Comparison of ENCODE assay signal across 12 mouse cellular contexts in the genomic region with DNA sequence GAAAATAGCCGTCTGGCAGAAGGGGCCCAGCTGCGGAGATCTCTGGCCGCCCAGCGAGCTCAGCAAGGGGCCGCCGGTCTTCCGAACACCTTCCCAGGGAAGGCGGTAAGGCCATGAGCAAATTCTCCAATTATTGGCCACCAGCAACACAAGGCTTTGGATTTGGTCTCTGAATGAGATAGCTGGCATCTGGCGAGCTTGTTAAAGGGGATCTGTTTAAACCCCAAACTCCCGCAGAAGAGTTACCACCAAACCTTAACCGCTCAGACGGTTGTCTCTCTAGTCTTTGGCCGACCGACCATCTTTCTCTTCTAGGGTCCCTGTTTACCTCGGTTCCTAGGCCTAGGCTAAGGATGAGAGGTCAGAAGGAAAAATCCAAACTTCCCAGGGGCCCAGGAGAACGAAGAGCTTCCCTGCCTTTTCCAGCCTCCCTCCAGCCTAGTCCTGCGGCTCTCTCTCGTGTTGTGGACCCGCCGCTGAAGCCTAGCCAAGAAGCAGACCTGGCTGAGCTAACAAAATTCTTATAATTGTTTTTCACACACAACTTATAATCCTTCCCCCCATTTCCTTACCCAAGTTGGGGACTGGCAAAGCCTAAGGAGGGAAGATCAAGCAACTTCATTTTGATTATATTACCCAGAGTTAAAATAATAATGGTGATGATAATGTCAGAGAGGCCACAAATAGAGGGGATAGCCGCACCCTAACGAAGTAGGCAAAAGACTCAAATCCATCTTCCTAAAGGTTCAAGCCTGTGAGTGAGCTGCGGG. TPM values are rescaled to one million over a fixed set of nuclear protein-coding genes. Genes with fewer than 3 reads are reported as not detected.
DNase-seq lines count a peak whose midpoint lies in the region; ATAC-seq lines count a peak whose summit lies in the region.
"Had no signal": no experiment of that assay in that cellular context is flagged by ENCODE, and none has a peak within 500 bp of the region (broad histone marks: within the 10 kb centered on the region; RNA-seq: fewer than 3 reads in every experiment).

No protein-coding gene starts in this region.

- no peak for ATAC-seq in kidney, embryonic 14.5 days (ENCODE audit: low FRiP score, low TSS enrichment)
- no peak for ATAC-seq in hindbrain, embryonic 12.5 days (ENCODE audit: low FRiP score)
- no peak for ATAC-seq in intestine, embryonic 14.5 days (replicated peaks; ENCODE audit: low FRiP score, low TSS enrichment, low read depth)
- no peak for ATAC-seq in neural tube, embryonic 11.5 days (ENCODE audit: insufficient read depth, low FRiP score, low TSS enrichment)
- ATAC-seq in megakaryocyte progenitor cell, adult 5-6 weeks (replicated peaks; ENCODE audit: poor library complexity) = no peak
- ATAC-seq in liver, embryonic 11.5 days (replicated peaks; ENCODE audit: low FRiP score) = no peak
- ATAC-seq: midbrain, embryonic 16.5 days had no signal

- H3K9me3 ChIP-seq in kidney, embryonic 14.5 days (ENCODE audit: control insufficient read depth, low read length) = no peaks in the 10 kb centered on the region
- no peaks in the 10 kb centered on the region for H3K9me3 ChIP-seq in hindbrain, embryonic 12.5 days (replicated peaks)
- H3K9me3 ChIP-seq in intestine, embryonic 14.5 days (ENCODE audit: control insufficient read depth, low read length) = no peaks in the 10 kb centered on the region
- H3K9me3 ChIP-seq in neural tube, embryonic 11.5 days (ENCODE audit: control insufficient read depth, low read length) = no peaks in the 10 kb centered on the region
- H3K9me3 ChIP-seq in liver, embryonic 11.5 days (ENCODE audit: control insufficient read depth, low read length) = no peaks in the 10 kb centered on the region

- peak overlapping the region; percentile 53 for H3K4me3 ChIP-seq in kidney, embryonic 14.5 days (ENCODE audit: low read length)
- peak overlapping the region; percentile 36 for H3K4me3 ChIP-seq in hindbrain, embryonic 12.5 days
- H3K4me3 ChIP-seq in intestine, embryonic 14.5 days (ENCODE audit: low read depth, low read length) = peak overlapping the region; percentile 22
- peak overlapping the region; percentile 96 for H3K4me3 ChIP-seq in neural tube, embryonic 11.5 days (ENCODE audit: low read depth, low read length)
- H3K4me3 ChIP-seq in liver, embryonic 11.5 days (ENCODE audit: low read depth, low read length) = no peak overlapping the region; the same call in 1 of the 2 replicates

- H3K4me1 ChIP-seq in kidney, embryonic 14.5 days (ENCODE audit: control insufficient read depth, insufficient read depth, low read length) = peaks cover 55% of the 10 kb centered on the region
- H3K4me1 ChIP-seq in hindbrain, embryonic 12.5 days = peaks cover 3% of the 10 kb centered on the region; the same call in 1 of the 2 replicates
- H3K4me1 ChIP-seq in intestine, embryonic 14.5 days (replicated peaks; ENCODE audit: control insufficient read depth, insufficient read depth, low read length) = peaks cover 46% of the 10 kb centered on the region
- peaks cover 22% of the 10 kb centered on the region for H3K4me1 ChIP-seq in neural tube, embryonic 11.5 days (ENCODE audit: control insufficient read depth, insufficient read depth, low read length)
- H3K4me1 ChIP-seq in liver, embryonic 11.5 days (replicated peaks; ENCODE audit: control insufficient read depth, insufficient read depth, low read length) = 0 out of 2 replicates have a peak, but pooled peaks cover 6% of the 10 kb centered on the region

- no peak for DNase-seq in kidney, adult 9 months
- DNase-seq in intestine, embryonic 14.5 days (ENCODE audit: low spot score) = no peak
- no peak for DNase-seq in neural tube, embryonic 11.5 days (ENCODE audit: low spot score)
- DNase-seq in left cerebral cortex, postnatal 36 days (ENCODE audit: low spot score in 2 of 2) = no peak
- DNase-seq in liver, embryonic 11.5 days (ENCODE audit: low spot score) = no peak

- peak overlapping the region; percentile 99 for H3K9ac ChIP-seq in kidney, embryonic 14.5 days (ENCODE audit: low read depth, low read length)
- H3K9ac ChIP-seq in hindbrain, embryonic 12.5 days = peak overlapping the region; percentile 6
- peak overlapping the region; percentile 79 for H3K9ac ChIP-seq in intestine, embryonic 14.5 days (ENCODE audit: low read length)
- peak overlapping the region; percentile 100 for H3K9ac ChIP-seq in neural tube, embryonic 11.5 days (ENCODE audit: low read length)
- no peak overlapping the region for H3K9ac ChIP-seq in liver, embryonic 11.5 days (ENCODE audit: low read depth, low read length)

- H3K27ac ChIP-seq in kidney, embryonic 14.5 days (ENCODE audit: low read depth, low read length) = peak overlapping the region; percentile 100
- H3K27ac ChIP-seq in hindbrain, embryonic 12.5 days = peak overlapping the region; percentile 57; the same call in 1 of the 2 replicates
- H3K27ac ChIP-seq in intestine, embryonic 14.5 days (ENCODE audit: low read depth) = peak overlapping the region; percentile 99; the same call in 1 of the 2 replicates
- peak overlapping the region; percentile 100 for H3K27ac ChIP-seq in neural tube, embryonic 11.5 days (ENCODE audit: low read depth, low read length)
- H3K27ac ChIP-seq in liver, embryonic 11.5 days (ENCODE audit: low read depth, low read length) = no peak overlapping the region

- H3K36me3 ChIP-seq in kidney, embryonic 14.5 days (ENCODE audit: control insufficient read depth, insufficient read depth, low read length) = peaks cover 41% of the 10 kb centered on the region
- H3K36me3 ChIP-seq in hindbrain, embryonic 12.5 days = no peaks in the 10 kb centered on the region
- H3K36me3 ChIP-seq in intestine, embryonic 14.5 days (ENCODE audit: control insufficient read depth, insufficient read depth, low read length) = no peaks in the 10 kb centered on the region
- H3K36me3 ChIP-seq in neural tube, embryonic 11.5 days (ENCODE audit: control insufficient read depth, insufficient read depth, low read length) = no peaks in the 10 kb centered on the region; the same call in 1 of the 2 replicates
- no peaks in the 10 kb centered on the region for H3K36me3 ChIP-seq in liver, embryonic 11.5 days (ENCODE audit: control insufficient read depth, insufficient read depth, low read length)

- H3K27me3 ChIP-seq in kidney, embryonic 14.5 days (ENCODE audit: control insufficient read depth, insufficient read depth, low read length) = no peaks in the 10 kb centered on the region
- H3K27me3 ChIP-seq in hindbrain, embryonic 12.5 days = peaks cover 98% of the 10 kb centered on the region
- peaks cover 32% of the 10 kb centered on the region for H3K27me3 ChIP-seq in intestine, embryonic 14.5 days (replicated peaks; ENCODE audit: control insufficient read depth, insufficient read depth, low read length)
- H3K27me3 ChIP-seq in neural tube, embryonic 11.5 days (ENCODE audit: control insufficient read depth, insufficient read depth, low read length) = 0 out of 2 replicates have a peak, but pooled peaks cover 2% of the 10 kb centered on the region
- H3K27me3 ChIP-seq in liver, embryonic 11.5 days (replicated peaks; ENCODE audit: control insufficient read depth, insufficient read depth, low read length) = peaks cover 99% of the 10 kb centered on the region

- peak overlapping the region; percentile 95 for H3K4me2 ChIP-seq in kidney, embryonic 14.5 days (replicated peaks; ENCODE audit: low read depth, low read length)
- H3K4me2 ChIP-seq in hindbrain, embryonic 12.5 days (replicated peaks) = peak overlapping the region; percentile 62
- H3K4me2 ChIP-seq in intestine, embryonic 14.5 days (ENCODE audit: low read length) = peak overlapping the region; percentile 89
- peak overlapping the region; percentile 100 for H3K4me2 ChIP-seq in neural tube, embryonic 11.5 days (ENCODE audit: low read depth)
- H3K4me2 ChIP-seq in liver, embryonic 11.5 days = no peak overlapping the region; the same call in 1 of the 2 replicates

- WGBS in kidney, embryonic 14.5 days = 7% methylated on average over 23 of the region's 23 CpGs
- WGBS in hindbrain, embryonic 12.5 days = 2% methylated on average over 23 of the region's 23 CpGs
- WGBS in intestine, embryonic 14.5 days = 25% methylated on average over 23 of the region's 23 CpGs
- 2% methylated on average over 23 of the region's 23 CpGs for WGBS in neural tube, embryonic 11.5 days
- 24% methylated on average over 23 of the region's 23 CpGs for WGBS in liver, embryonic 11.5 days

- intact Hi-C loops in left cerebral cortex, postnatal 36 days (cut with DNase I) = loop anchor here (10.0 kb wide), 1 partner anchor 242 kb away; no protein-coding TSS in a partner anchor

RNA-seq across cellular contexts. Expression of a gene that starts 0.6 kb away (rescaled TPM):
- 22.1 and 24.3 TPM in 2 replicates for polyA plus RNA-seq in kidney, embryonic 14.5 days (2014; fragmentation: Nextera tagmentation; extraction: Ambion mirVana)
- 74.3 and 126 TPM in 2 replicates for polyA plus RNA-seq in hindbrain, embryonic 12.5 days (2016; fragmentation: Nextera tagmentation; extraction: Ambion mirVana)
- 49.6 and 51.6 TPM in 2 replicates for polyA plus RNA-seq in intestine, embryonic 14.5 days (2014; fragmentation: Nextera tagmentation; extraction: Ambion mirVana)
- polyA plus RNA-seq in neural tube, embryonic 11.5 days (2014; fragmentation: Nextera tagmentation; extraction: Ambion mirVana) = 49.0 and 49.1 TPM in 2 replicates
- total RNA-seq in left cerebral cortex, postnatal 36 days (2021) = not detected
- 0.07 and 0.44 TPM in 2 replicates for total RNA-seq in megakaryocyte progenitor cell, adult 5-6 weeks (2015)
- total RNA-seq in megakaryocyte progenitor cell, adult 5-6 weeks (2017) = 0.14 TPM in 1 of 2 replicates, not detected in the other
- 3.7 and 4.5 TPM in 2 replicates for polyA plus RNA-seq in liver, embryonic 11.5 days (2014; fragmentation: Nextera tagmentation; extraction: Ambion mirVana)
- total RNA-seq: layer of hippocampus, adult 8-10 months; left cerebral cortex, postnatal 4 days had no signal
- polyA plus RNA-seq: midbrain, embryonic 16.5 days had no signal

RNA-seq across cellular contexts. Expression of a gene that starts 10.3 kb away (rescaled TPM):
- 44.1 and 53.1 TPM in 2 replicates for polyA plus RNA-seq in kidney, embryonic 14.5 days (2014; fragmentation: Nextera tagmentation; extraction: Ambion mirVana)
- 60.0 and 64.5 TPM in 2 replicates for polyA plus RNA-seq in hindbrain, embryonic 12.5 days (2016; fragmentation: Nextera tagmentation; extraction: Ambion mirVana)
- polyA plus RNA-seq in intestine, embryonic 14.5 days (2014; fragmentation: Nextera tagmentation; extraction: Ambion mirVana) = 18.1 and 24.1 TPM in 2 replicates
- 81.4 and 87.2 TPM in 2 replicates for polyA plus RNA-seq in neural tube, embryonic 11.5 days (2014; fragmentation: Nextera tagmentation; extraction: Ambion mirVana)
- total RNA-seq in left cerebral cortex, postnatal 36 days (2021) = not detected
- total RNA-seq in megakaryocyte progenitor cell, adult 5-6 weeks (2015) = not detected in 2 replicates
- 0.30 TPM in 1 of 2 replicates, not detected in the other for total RNA-seq in megakaryocyte progenitor cell, adult 5-6 weeks (2017)
- 1.9 and 2.4 TPM in 2 replicates for polyA plus RNA-seq in liver, embryonic 11.5 days (2014; fragmentation: Nextera tagmentation; extraction: Ambion mirVana)
- total RNA-seq: heart, postnatal 25 days; layer of hippocampus, adult 8-10 months; left cerebral cortex, postnatal 4 days had no signal
- polyA plus RNA-seq: midbrain, embryonic 16.5 days had no signal

RNA-seq across cellular contexts. Expression of a gene that starts 15.5 kb away (rescaled TPM):
- polyA plus RNA-seq in kidney, embryonic 14.5 days (2014; fragmentation: Nextera tagmentation; extraction: Ambion mirVana) = 4.2 and 8.6 TPM in 2 replicates
- 7.7 and 8.1 TPM in 2 replicates for polyA plus RNA-seq in hindbrain, embryonic 12.5 days (2016; fragmentation: Nextera tagmentation; extraction: Ambion mirVana)
- polyA plus RNA-seq in intestine, embryonic 14.5 days (2014; fragmentation: Nextera tagmentation; extraction: Ambion mirVana) = 3.5 and 3.8 TPM in 2 replicates
- polyA plus RNA-seq in neural tube, embryonic 11.5 days (2014; fragmentation: Nextera tagmentation; extraction: Ambion mirVana) = 3.1 and 3.8 TPM in 2 replicates
- total RNA-seq in left cerebral cortex, postnatal 36 days (2021) = not detected
- total RNA-seq in megakaryocyte progenitor cell, adult 5-6 weeks (2015) = 1.7 and 2.7 TPM in 2 replicates
- total RNA-seq in megakaryocyte progenitor cell, adult 5-6 weeks (2017) = 1.5 and 2.2 TPM in 2 replicates
- polyA plus RNA-seq in liver, embryonic 11.5 days (2014; fragmentation: Nextera tagmentation; extraction: Ambion mirVana) = 0.71 and 1.1 TPM in 2 replicates
- total RNA-seq: left cerebral cortex, postnatal 4 days had no signal
- polyA plus RNA-seq: midbrain, embryonic 16.5 days had no signal

RNA-seq across cellular contexts. Expression of a gene that starts 16.1 kb away (rescaled TPM):
- 58.6 and 61.9 TPM in 2 replicates for polyA plus RNA-seq in kidney, embryonic 14.5 days (2014; fragmentation: Nextera tagmentation; extraction: Ambion mirVana)
- 9.6 and 11.0 TPM in 2 replicates for polyA plus RNA-seq in hindbrain, embryonic 12.5 days (2016; fragmentation: Nextera tagmentation; extraction: Ambion mirVana)
- 11.7 and 13.2 TPM in 2 replicates for polyA plus RNA-seq in intestine, embryonic 14.5 days (2014; fragmentation: Nextera tagmentation; extraction: Ambion mirVana)
- polyA plus RNA-seq in neural tube, embryonic 11.5 days (2014; fragmentation: Nextera tagmentation; extraction: Ambion mirVana) = 65.5 and 65.9 TPM in 2 replicates
- total RNA-seq in left cerebral cortex, postnatal 36 days (2021) = not detected
- total RNA-seq in megakaryocyte progenitor cell, adult 5-6 weeks (2015) = not detected in 2 replicates
- not detected in 2 replicates for total RNA-seq in megakaryocyte progenitor cell, adult 5-6 weeks (2017)
- 1.6 and 2.0 TPM in 2 replicates for polyA plus RNA-seq in liver, embryonic 11.5 days (2014; fragmentation: Nextera tagmentation; extraction: Ambion mirVana)
- total RNA-seq: heart, postnatal 25 days; layer of hippocampus, adult 8-10 months; left cerebral cortex, postnatal 4 days had no signal
- polyA plus RNA-seq: midbrain, embryonic 16.5 days had no signal

RNA-seq across cellular contexts. Expression of a gene that starts 20.6 kb away (rescaled TPM):
- polyA plus RNA-seq in kidney, embryonic 14.5 days (2014; fragmentation: Nextera tagmentation; extraction: Ambion mirVana) = 8.2 and 8.6 TPM in 2 replicates
- polyA plus RNA-seq in hindbrain, embryonic 12.5 days (2016; fragmentation: Nextera tagmentation; extraction: Ambion mirVana) = 15.3 and 19.3 TPM in 2 replicates
- polyA plus RNA-seq in intestine, embryonic 14.5 days (2014; fragmentation: Nextera tagmentation; extraction: Ambion mirVana) = 3.7 and 4.9 TPM in 2 replicates
- 10.3 and 14.2 TPM in 2 replicates for polyA plus RNA-seq in neural tube, embryonic 11.5 days (2014; fragmentation: Nextera tagmentation; extraction: Ambion mirVana)
- total RNA-seq in left cerebral cortex, postnatal 36 days (2021) = not detected
- total RNA-seq in megakaryocyte progenitor cell, adult 5-6 weeks (2015) = 1.2 and 1.6 TPM in 2 replicates
- total RNA-seq in megakaryocyte progenitor cell, adult 5-6 weeks (2017) = 0.83 and 1.3 TPM in 2 replicates
- polyA plus RNA-seq in liver, embryonic 11.5 days (2014; fragmentation: Nextera tagmentation; extraction: Ambion mirVana) = 0.97 and 1.3 TPM in 2 replicates
- total RNA-seq: layer of hippocampus, adult 8-10 months; left cerebral cortex, postnatal 4 days had no signal
- polyA plus RNA-seq: midbrain, embryonic 16.5 days had no signal
